Mouse (Mus musculus) embryonic facial prominence, embryonic 13.5 days (tissue): ENCODE measurements around the gene Deaf1. TPM values are rescaled to one million over a fixed set of nuclear protein-coding genes. Genes with fewer than 3 reads are reported as not detected.

Source experiments
- ATAC-seq: fragments of 200-750 bp; cut with Nextera tagmentation; 2 replicates; pipeline ENCODE4 v1.8.0; 2017; ENCODE audit warnings: low read depth; ENCODE audit not compliant: insufficient number of reproducible peaks, insufficient read depth, low FRiP score, low TSS enrichment
- H3K27ac ChIP-seq: fragments of 300-500 bp; sonication (generic); 2 replicates; pipeline ENCODE4 v1.5.1; 2015; ENCODE audit warnings: moderate library complexity, mild to moderate bottlenecking, inconsistent platforms
- H3K27me3 ChIP-seq: fragments of 300-500 bp; sonication (generic); 2 replicates; pipeline ENCODE4 v1.6.1; 2015; ENCODE audit warnings: mild to moderate bottlenecking, inconsistent platforms
- H3K36me3 ChIP-seq: fragments of 300-500 bp; sonication (generic); 2 replicates; pipeline ENCODE4 v1.6.1; 2015; ENCODE audit warnings: mild to moderate bottlenecking, inconsistent platforms
- H3K4me1 ChIP-seq: fragments of 300-500 bp; sonication (generic); 2 replicates; pipeline ENCODE4 v1.6.1; 2015; ENCODE audit warnings: inconsistent platforms
- H3K4me2 ChIP-seq: fragments of 300-500 bp; sonication (generic); 2 replicates; pipeline ENCODE4 v1.6.1; 2015; ENCODE audit warnings: moderate library complexity, mild to moderate bottlenecking, inconsistent platforms
- H3K4me3 ChIP-seq: fragments of 300-500 bp; sonication (generic); 2 replicates; pipeline ENCODE4 v1.5.1; 2015; ENCODE audit warnings: mild to moderate bottlenecking, inconsistent platforms
- H3K9ac ChIP-seq: fragments of 300-500 bp; sonication (generic); 2 replicates; pipeline ENCODE4 v1.6.1; 2015; ENCODE audit warnings: mild to moderate bottlenecking, inconsistent platforms
- H3K9me3 ChIP-seq: fragments of 300-500 bp; sonication (generic); 2 replicates; pipeline ENCODE4 v1.6.1; 2016; ENCODE audit warnings: inconsistent platforms
- WGBS: fragments of 180-500 bp; shearing (Covaris S2); methylation state at CpG from one replicate; pipeline ENCODE4 v1.1.7; 2015; ENCODE audit warnings: mixed read lengths; 5-methylcytosine and 5-hydroxymethylcytosine counted together
- polyA plus RNA-seq: library from polyadenylated mRNA; unstranded; fragments of >200 nt; fragmentation: Nextera tagmentation; extraction: Ambion mirVana; gene quantifications from 2 replicates; pipeline ENCODE4 v1.2.1, GENCODE M21; 2015

Gene Deaf1
- polyA plus RNA-seq, 1 experiment from 2014 or later: 83.3 TPM

DNA sequence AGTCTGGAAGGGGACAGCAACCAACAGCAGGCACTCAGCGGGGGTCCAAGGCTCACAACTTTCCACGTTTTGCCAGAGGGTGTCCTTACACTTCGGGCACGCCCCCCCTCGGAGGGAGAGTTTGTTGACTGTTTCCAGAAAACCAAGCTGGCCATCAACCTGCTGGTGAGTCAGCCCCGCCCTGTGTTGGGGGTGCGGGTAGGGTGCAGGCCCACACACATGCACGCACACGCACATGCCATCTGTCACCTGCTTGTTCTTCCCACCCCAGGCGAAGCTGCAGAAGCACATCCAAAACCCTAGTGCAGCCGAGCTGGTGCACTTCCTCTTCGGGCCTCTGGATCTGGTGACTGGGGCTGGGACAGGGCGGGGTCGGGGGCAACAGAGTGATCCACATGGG is 29.5 kb upstream of the Deaf1 start:
- Histone ChIP-seq H3K9ac (no peak overlapping the region), H3K4me3 (no peak overlapping the region), H3K27ac (no peak overlapping the region), H3K9me3 (no peaks in the 10 kb centered on the region), H3K4me1 (no peaks in the 10 kb centered on the region; the same call in 1 of the 2 replicates), H3K36me3 (no peaks in the 10 kb centered on the region), H3K27me3 (peaks cover 28% of the 10 kb centered on the region), H3K4me2 (no peak overlapping the region)
- WGBS: 71% methylated on average over 14 of the region's 14 CpGs
- ATAC-seq: no peak

DNA sequence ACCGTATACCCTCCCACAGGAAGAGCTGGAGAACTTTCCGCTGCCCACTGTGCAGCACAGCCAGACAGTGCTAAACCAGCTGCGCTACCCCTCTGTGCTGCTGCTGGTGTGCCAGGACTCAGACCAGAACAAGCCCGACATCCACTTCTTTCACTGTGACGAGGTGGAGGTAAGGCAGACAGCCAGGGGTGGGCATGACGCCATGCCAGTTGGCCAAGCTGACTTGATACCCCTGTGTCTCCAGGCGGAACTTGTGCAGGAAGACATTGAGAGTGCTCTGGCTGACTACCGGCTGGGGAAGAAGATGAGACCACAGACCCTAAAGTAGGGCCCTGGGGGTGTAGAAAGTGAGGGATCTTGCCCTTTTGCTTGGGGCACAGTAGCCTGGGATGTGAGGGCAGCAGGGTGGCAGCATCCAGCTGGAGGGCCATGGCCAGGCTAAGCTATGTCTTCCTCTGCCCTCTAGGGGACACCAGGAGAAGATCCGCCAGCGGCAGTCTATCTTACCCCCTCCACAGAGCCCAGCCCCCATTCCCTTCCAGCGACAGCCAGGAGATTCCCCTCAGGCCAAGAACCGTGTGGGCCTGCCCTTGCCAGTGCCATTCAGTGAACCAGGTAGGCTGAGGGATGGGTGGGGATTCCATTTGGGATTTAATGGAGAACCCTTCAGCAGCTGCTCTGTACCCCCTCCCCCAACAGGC is 28.3 kb upstream of the Deaf1 start:
- no peak overlapping the region for H3K4me2 ChIP-seq
- H3K36me3 ChIP-seq: no peaks in the 10 kb centered on the region
- 50% methylated on average over 12 of the region's 12 CpGs for WGBS
- peaks cover 16% of the 10 kb centered on the region for H3K27me3 ChIP-seq
- H3K4me3 ChIP-seq: no peak overlapping the region
- no peak for ATAC-seq
- H3K9ac ChIP-seq: no peak overlapping the region
- no peaks in the 10 kb centered on the region; the same call in 1 of the 2 replicates for H3K4me1 ChIP-seq
- no peaks in the 10 kb centered on the region for H3K9me3 ChIP-seq
- H3K27ac ChIP-seq: no peak overlapping the region

DNA sequence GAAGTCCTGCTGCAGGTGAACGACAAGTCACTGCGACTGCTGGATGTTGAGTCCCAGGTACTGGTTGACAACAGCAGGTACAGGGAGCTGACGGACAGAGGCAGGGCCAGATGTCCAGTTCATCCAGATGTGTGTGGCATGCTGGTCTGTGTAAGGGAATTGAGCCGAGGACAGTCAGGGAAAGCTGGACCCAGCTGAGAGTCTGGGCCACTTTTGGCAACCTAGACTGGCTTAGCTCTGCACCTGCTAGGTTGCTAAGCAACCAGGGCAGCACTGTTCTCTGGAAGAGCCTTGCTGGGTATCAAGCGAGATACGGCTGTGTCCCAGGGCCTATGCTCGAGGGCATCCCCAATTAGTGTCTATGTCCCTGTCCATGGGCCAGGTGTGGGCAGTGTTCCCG is 27.6 kb upstream of the Deaf1 start:
- no peaks in the 10 kb centered on the region; the same call in 1 of the 2 replicates for H3K4me1 ChIP-seq
- no peak overlapping the region for H3K4me2 ChIP-seq
- 76% methylated on average over 8 of the region's 8 CpGs for WGBS
- H3K27ac ChIP-seq: no peak overlapping the region
- H3K27me3 ChIP-seq: peaks cover 10% of the 10 kb centered on the region; the same call in 1 of the 2 replicates
- H3K9me3 ChIP-seq: no peaks in the 10 kb centered on the region
- H3K4me3 ChIP-seq: no peak overlapping the region
- ATAC-seq: no peak
- no peaks in the 10 kb centered on the region for H3K36me3 ChIP-seq
- H3K9ac ChIP-seq: no peak overlapping the region

DNA sequence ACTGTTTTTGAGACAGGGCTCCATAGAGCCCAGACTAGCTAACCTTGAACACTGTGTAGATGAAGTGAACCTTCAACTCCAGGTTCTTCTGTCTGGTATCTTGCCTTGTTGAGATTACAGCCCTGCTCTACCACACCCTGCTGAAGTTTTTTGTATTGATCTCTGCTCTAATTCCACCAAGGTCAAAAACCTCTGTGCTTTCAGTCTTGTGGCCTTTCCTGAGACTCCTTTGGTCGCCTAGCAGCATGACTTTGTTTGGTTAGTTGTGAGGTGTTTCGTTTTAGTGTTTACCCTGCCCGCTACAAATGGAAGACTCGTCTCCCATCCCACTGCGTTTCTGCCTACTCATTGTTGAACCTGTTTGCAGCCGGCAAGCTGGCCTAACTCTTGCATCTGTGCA is 23.6 kb upstream of the Deaf1 start:
- no peak overlapping the region for H3K27ac ChIP-seq
- 79% methylated on average over 6 of the region's 6 CpGs for WGBS
- H3K9me3 ChIP-seq: no peaks in the 10 kb centered on the region
- H3K4me1 ChIP-seq: no peaks in the 10 kb centered on the region; the same call in 1 of the 2 replicates
- H3K4me2 ChIP-seq: no peak overlapping the region
- H3K36me3 ChIP-seq: no peaks in the 10 kb centered on the region
- ATAC-seq: no peak
- H3K4me3 ChIP-seq: no peak overlapping the region
- H3K9ac ChIP-seq: no peak overlapping the region
- no peaks in the 10 kb centered on the region for H3K27me3 ChIP-seq

DNA sequence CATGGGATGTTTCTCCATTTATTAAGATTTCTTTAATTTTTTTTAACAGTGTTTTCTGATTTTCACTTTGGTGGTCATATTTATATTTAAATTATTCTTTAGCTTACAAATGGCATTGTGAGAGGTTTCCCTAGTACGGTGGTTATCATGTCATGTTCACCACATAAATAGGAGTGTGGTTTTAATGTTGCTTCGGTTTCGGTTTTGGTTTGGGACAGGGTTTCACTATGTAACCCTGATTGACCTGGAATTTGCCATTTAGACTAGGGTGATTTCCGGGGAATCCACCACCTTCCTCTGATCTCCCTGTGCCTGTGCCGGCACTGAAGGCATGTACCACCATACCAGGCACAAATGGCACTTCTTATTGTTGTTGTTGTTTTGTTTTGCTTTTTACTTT is 17.3 kb upstream of the Deaf1 start:
- Histone ChIP-seq H3K9ac (no peak overlapping the region), H3K27me3 (no peaks in the 10 kb centered on the region; the same call in 1 of the 2 replicates), H3K4me2 (no peak overlapping the region), H3K36me3 (no peaks in the 10 kb centered on the region), H3K9me3 (no peaks in the 10 kb centered on the region), H3K4me1 (peaks cover 4% of the 10 kb centered on the region; the same call in 1 of the 2 replicates), H3K4me3 (no peak overlapping the region), H3K27ac (no peak overlapping the region)
- 85% methylated on average over 5 of the region's 5 CpGs for WGBS
- ATAC-seq: no peak

DNA sequence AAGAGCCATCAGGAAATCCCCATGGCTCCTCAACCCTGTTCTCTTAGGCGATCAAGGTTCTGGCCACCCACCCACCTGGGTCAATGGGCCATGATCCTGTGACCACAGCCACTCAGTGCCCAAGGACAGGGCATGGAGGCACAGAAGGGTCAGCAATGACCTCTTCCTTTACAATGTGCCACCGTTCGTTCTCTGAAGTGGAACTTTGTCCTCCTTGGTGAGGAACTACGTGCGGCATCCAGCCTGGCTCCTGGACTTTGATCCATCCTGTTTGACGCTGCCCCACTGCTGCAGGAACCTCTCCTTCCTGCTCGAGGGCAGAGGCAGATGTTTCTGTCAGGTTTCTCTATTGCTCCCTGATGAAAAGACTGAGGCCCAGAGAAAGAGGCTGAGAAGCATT is 16.2 kb upstream of the Deaf1 start:
- no peak for ATAC-seq
- Histone ChIP-seq H3K4me2 (no peak overlapping the region), H3K9ac (no peak overlapping the region), H3K9me3 (no peaks in the 10 kb centered on the region), H3K27me3 (peaks cover 11% of the 10 kb centered on the region), H3K27ac (no peak overlapping the region), H3K4me1 (peaks cover 14% of the 10 kb centered on the region), H3K4me3 (no peak overlapping the region), H3K36me3 (no peaks in the 10 kb centered on the region)
- WGBS: 55% methylated on average over 7 of the region's 7 CpGs

DNA sequence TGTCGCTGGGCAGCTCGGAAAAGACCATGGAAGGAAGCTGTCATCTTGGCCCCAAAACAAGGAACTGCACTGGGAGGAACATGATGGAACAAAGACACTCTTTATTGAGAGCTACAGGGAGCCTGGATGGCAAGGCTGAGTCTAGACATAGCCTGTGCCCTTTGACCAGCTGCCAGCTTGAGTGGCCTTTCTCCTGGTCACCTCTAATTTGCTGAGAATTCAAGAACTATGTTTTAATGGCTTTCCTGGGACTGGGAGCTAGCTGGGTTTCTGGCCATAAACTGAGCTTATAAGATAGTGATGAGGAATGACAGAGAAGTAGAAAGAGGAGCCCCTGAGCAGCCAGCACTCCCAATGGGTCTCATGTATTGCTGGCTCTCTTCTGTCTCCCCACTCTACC is 15.7 kb upstream of the Deaf1 start:
- H3K27me3 ChIP-seq: peaks cover 15% of the 10 kb centered on the region
- H3K36me3 ChIP-seq: no peaks in the 10 kb centered on the region
- no peaks in the 10 kb centered on the region for H3K9me3 ChIP-seq
- H3K4me3 ChIP-seq: no peak overlapping the region
- no peak overlapping the region for H3K27ac ChIP-seq
- no peak overlapping the region for H3K4me2 ChIP-seq
- no peak for ATAC-seq
- no peak overlapping the region for H3K9ac ChIP-seq
- H3K4me1 ChIP-seq: peaks cover 19% of the 10 kb centered on the region
- WGBS: 50% methylated on average over 2 of the region's 2 CpGs

DNA sequence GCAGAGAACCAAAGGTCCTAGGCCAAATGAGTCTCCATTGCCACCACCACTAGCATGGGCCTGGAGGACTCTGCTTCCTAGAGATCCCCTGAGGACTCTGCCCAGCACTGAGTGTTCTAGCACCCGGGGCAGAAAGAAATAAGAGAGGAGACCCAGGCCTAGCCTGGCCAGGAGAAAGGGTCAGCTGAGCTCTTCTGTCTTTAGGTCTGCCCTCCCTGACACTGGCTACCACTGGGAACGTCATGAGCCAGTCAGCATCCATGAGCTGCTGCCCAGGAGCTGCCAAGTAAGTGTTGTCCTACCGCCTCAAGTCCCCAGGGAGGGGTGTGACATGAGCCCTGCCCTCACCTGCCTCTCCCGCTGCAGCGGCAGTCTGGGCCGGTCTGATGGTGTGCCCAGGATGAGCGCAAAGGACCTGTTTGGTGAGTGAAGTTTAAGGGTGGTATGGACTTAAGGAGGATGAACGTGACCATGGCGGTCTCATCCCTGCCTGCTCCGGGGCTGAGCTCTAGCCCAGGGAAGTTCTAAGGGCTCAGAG is 14.3 kb upstream of the Deaf1 start:
- Histone ChIP-seq H3K27ac (no peak overlapping the region), H3K4me1 (peaks cover 19% of the 10 kb centered on the region), H3K4me3 (no peak overlapping the region), H3K27me3 (peaks cover 15% of the 10 kb centered on the region), H3K36me3 (no peaks in the 10 kb centered on the region), H3K9me3 (no peaks in the 10 kb centered on the region), H3K9ac (0 out of 2 replicates have a peak overlapping the region, but pooled peaks have one; percentile 21), H3K4me2 (no peak overlapping the region)
- 76% methylated on average over 10 of the region's 10 CpGs for WGBS
- ATAC-seq: no peak

DNA sequence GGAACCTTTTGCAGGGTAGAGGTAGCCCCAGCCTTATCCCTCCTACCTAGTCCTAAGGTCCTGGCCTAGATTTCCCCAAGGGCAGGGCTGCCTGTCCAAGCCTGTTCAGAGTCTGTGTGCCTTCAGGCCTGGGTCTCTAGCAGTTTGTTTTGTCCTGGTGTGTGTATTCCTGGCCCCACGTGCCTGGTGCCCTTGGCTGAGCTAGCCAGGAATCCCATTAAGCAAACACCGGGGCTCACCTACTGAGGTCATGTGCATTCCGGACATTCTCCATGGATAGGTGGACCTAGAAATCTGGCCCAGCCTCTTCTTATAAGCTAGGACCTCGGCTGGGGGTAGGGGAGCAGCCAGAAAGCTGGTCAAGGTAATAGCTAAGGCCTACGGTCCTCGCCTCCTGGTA is 13.0 kb upstream of the Deaf1 start:
- H3K27ac ChIP-seq: no peak overlapping the region

DNA sequence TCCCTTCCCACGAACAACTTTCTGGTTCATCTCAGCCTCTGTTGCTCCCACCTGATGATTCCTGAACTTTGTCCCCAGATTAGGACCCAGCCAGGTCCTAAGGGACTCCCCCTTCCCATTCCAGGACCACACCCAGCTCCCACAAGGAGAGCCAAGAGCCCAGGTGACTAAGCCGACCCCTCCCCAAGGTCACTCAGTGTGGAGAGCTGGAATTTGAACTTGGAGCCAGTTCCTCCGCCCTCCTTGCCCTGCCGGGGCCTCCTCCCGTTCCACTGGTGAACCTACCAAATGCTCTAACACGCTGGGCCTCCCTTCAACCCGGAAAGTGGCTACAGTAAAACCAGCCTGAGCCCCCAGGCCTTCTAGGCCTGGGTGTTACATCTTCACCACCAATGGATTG is 12.5 kb upstream of the Deaf1 start:
- H3K9ac ChIP-seq: 0 out of 2 replicates have a peak overlapping the region, but pooled peaks have one; percentile 8
- peak overlapping the region; percentile 63; the same call in 1 of the 2 replicates for H3K4me2 ChIP-seq

More for the DNA sequence above, 13.0 kb upstream of the Deaf1 start:
- Histone ChIP-seq H3K4me1 (peaks cover 19% of the 10 kb centered on the region), H3K4me2 (no peak overlapping the region), H3K27me3 (peaks cover 15% of the 10 kb centered on the region), H3K9ac (0 out of 2 replicates have a peak overlapping the region, but pooled peaks have one; percentile 8), H3K9me3 (no peaks in the 10 kb centered on the region), H3K4me3 (no peak overlapping the region), H3K36me3 (no peaks in the 10 kb centered on the region)
- no peak for ATAC-seq
- WGBS: 74% methylated on average over 6 of the region's 6 CpGs

DNA sequence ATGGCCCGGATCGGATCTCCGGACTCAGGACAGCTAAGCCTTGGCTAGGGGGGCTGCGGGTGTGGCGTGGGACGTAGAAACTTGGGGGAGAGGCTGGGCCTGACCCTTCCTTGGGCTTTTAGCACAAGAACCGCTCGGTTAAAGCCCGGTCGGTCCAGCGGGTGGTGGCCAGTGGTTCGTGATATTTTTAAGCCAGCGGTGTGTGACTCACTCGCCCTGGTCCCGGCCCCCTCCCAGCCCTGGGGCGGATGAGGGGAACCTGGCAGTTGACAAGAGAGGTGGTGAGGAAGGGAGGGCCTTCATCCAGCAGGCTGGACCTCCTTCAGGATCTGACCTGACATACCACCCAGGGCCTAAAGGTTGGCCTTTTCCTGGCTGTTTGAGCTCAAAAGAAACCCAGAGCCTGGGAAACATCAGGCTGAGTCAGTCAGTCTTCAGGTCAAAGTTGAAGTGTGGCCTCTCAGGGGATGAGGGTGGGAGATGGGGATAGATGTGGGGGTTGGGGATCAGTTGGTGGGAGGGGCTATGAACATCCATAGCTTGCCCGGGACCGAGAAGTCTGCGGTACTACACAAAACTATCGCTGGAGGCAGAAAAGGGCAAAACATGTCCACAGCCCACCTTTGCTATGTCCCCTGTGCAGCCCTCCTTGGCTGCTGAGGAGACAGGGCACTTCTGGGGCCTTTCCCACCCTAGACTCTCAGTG is 11.9 kb upstream of the Deaf1 start:
- Histone ChIP-seq H3K27me3 (peaks cover 15% of the 10 kb centered on the region), H3K4me1 (peaks cover 19% of the 10 kb centered on the region), H3K27ac (no peak overlapping the region), H3K4me2 (peak overlapping the region; percentile 63), H3K4me3 (peak overlapping the region; percentile 37), H3K9ac (peak overlapping the region; percentile 63), H3K9me3 (no peaks in the 10 kb centered on the region), H3K36me3 (peaks cover 9% of the 10 kb centered on the region)
- WGBS: 35% methylated on average over 20 of the region's 20 CpGs
- no peak for ATAC-seq

More for the DNA sequence above, 12.5 kb upstream of the Deaf1 start:
- Histone ChIP-seq H3K27me3 (peaks cover 15% of the 10 kb centered on the region), H3K9me3 (no peaks in the 10 kb centered on the region), H3K27ac (no peak overlapping the region), H3K36me3 (peaks cover 3% of the 10 kb centered on the region; the same call in 1 of the 2 replicates), H3K4me3 (no peak overlapping the region), H3K4me1 (peaks cover 19% of the 10 kb centered on the region)
- ATAC-seq: no peak
- 72% methylated on average over 7 of the region's 7 CpGs for WGBS
